Mouse (Mus musculus) neutrophil, adult 83 days (primary cell): ENCODE results near the gene Sohlh2. TPM values are rescaled to one million over a fixed set of nuclear protein-coding genes. Genes with fewer than 3 reads are reported as not detected.

Source experiments
- total RNA-seq, 2 experiments: library from RNA; stranded (reverse); gene quantifications; one replicate each; pipeline ENCODE4 v1.2.4; 2023

Sohlh2 gene
- total RNA-seq = not detected

GRCm38 (mm10) chr3:55181766-55182165 is at the start of gene Sohlh2:
TSS of gene Sohlh2 (plus strand) at chr3:55182028.

GRCm38 (mm10) chr3:55137039-55137438 is 44.8 kb upstream of the Sohlh2 start, which contains the start of gene Ccdc169:
TSS of gene Ccdc169 (plus strand) at chr3:55137339.

GRCm38 (mm10) chr3:55241730-55242421 is 60.0 kb downstream of the Sohlh2 start, which contains the start of gene Dclk1:
TSS of gene Dclk1 (plus strand) at chr3:55242364.

Other genes with a start within 250 kb of the Sohlh2 start
- under 1 TPM in 1 of 2 experiments, not detected in 1; 0.75 TPM for gene Ccna1, start 126.5 kb upstream of the Sohlh2 start, total RNA-seq
- gene Spg20, start 69.9 kb upstream of the Sohlh2 start, total RNA-seq = 1 to 10 TPM; 5.4 to 7.4 TPM
- not detected for gene Ccdc169, start 44.7 kb upstream of the Sohlh2 start, total RNA-seq
- gene Dclk1, start 60.3 kb downstream of the Sohlh2 start, total RNA-seq = not detected